Mouse (Mus musculus): ENCODE data around the gene Igdcc4.

DNA sequence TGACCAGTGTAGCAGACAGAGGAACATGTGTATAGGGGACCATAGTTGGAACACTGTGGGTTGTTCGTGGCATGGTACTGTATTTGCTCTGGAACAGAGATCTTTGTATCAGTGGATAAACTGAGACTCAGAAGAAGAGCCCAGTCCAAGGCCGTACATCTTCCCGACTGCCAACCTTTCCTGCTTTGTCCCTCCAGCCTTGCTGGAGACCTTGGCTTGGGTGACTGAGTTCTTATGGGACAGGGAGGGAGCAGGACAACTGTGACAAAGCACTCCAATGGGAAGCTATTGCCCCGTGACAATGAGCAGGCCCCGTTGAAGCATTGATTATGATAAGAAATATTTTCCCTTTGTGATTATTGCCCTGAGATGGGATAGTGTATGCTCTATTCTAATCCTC lies 10.4 kb downstream of the Igdcc4 start:
- no peak for TF ChIP-seq ZC3H11A (IDR thresholded peaks at IDR 0.05; ENCODE audit: borderline replicate concordance, low read depth, low read length)
- no peak for TF ChIP-seq ZNF384 (IDR thresholded peaks at IDR 0.05; ENCODE audit: low read depth, low read length)
- no peak for TF ChIP-seq HCFC1 (IDR thresholded peaks at IDR 0.05; ENCODE audit: borderline replicate concordance, insufficient read depth, low read length)
